Mouse (Mus musculus): ENCODE results near the gene Vkorc1l1.
"Not testable (repeated sequence)": the region's sequence is repeated elsewhere in the genome, so short reads cannot be mapped to it uniquely, and the experiment has no call there.

Vkorc1l1 gene

DNA sequence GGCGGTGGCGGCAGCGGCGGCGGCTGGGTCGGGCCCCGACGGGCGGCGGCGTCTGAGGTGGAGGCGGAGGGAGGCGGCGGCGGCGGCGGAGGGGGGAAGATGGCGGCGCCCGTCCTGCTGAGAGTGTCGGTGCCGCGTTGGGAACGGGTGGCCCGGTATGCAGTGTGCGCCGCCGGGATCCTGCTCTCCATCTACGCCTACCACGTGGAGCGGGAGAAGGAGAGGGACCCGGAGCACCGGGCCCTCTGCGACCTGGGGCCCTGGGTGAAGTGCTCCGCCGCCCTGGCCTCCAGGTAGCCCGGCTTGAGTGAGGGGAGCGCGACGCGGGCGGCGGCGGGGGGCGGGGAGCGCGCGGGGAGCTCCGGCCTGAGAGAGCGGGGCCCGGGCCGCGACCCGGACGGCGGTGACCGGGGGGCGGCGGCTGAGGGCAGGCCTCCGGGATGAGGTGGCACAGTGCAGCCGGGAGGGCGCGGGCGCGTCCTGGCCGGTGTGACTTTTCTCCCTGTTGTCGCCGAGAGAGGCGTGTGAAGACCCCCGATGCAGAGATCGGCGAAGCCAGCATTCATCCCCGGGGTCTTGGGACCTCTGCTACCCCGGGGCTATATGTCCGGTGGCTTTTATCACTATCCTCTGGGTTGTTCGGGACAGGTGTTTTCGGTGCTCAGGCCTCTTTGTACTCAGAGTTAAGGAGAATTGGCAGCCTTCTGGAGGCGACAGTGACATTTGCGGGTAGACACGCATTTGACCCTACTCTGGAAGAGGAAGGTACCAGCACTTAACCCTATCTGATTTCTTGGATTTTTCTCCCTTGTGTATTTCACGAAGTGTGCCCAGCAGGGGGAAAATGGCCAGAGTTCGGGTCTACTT, 536 bp downstream of the Vkorc1l1 start:
- DNase-seq (ENCODE audit: extremely low read depth, low read depth, low spot score), result not testable (repeated sequence)

- no peak for DNase-seq (ENCODE audit: extremely low read depth, low read depth, low spot score)
Measured at GRCm38 (mm10) chr5:129943402-129943801, 1.6 kb downstream of the Vkorc1l1 start.

DNA sequence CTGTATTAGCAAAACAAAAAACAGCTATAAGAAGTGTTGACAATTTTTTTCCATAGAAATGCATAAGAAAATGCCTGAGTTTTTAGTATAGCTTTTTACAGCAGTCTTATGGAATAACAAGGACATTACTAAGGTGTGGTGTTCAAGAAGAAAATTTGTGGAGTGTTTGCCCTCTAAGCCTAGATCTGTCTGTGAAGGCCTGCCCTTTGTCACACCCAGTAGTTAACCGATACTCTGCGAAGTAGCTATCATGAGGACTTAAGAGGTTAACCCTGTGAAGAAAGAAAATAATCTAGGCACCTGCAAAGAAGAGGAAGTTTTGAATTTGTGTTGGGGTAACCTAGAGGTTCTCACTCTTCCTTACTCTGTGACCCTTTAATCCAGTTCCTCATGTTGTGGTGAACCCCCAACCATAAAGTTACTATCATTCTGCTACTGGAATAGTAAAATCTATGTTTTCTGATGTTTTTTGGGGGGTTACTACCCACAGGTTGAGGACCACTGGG, 5.8 kb downstream of the Vkorc1l1 start:
- no peak for DNase-seq (ENCODE audit: extremely low read depth, low read depth, low spot score)

DNA sequence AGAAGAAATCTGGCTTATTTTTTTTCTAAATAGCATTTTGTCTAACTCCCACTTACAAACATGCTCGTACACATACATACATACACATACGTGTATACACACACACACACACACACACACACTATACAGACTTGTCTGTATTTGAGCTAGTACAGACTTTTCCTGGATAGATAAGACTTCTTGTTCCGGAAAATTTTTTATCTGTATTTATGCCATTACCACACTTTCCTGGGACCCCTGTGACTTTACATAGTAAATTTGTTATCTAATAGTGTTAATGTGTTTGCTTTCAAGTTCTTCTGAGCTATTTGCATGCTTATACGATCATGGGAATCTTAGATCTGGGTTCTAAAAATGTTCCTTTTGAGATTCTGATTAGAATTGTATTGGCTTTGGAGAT, 10.4 kb downstream of the Vkorc1l1 start:
- no peak for DNase-seq (ENCODE audit: extremely low read depth, low read depth, low spot score)

DNA sequence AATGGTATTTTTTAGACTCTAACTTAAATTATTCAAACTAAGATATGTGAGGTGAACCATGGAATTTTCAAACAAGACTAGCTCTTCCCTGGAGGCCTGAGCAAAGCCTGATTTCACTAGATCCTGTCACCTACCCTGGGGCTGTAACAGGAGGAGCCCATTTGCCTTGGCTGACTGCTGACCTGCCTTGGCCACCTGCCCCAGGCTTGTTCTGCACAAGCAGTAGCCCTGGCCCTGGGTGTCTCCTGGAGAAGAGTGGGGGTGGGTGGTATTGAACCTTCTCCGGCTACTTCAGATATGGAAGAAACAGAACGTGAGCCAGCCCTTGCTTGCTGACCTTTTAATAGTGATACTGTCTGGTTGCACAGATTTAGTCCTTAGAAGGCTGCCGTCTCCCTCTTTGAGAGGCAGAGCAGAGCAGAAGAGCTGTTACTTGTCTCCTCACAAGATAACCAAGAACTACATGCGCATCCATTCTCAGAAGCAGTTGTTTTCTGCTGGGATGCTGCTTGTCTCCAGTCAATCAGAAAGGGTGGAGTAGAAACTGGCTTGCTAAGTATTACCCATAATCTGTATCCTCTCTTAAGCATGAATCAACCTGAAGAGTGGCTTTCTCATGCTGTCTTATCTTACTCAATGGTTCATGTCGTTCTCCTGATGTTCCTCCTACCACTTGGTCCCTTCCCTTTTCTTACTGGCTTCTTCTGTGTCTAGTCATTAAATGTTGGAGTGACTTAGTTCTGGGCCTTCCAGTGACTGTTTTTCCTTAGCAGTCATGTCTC, 12.9 kb downstream of the Vkorc1l1 start:
- DNase-seq (ENCODE audit: extremely low read depth, low read depth, low spot score), result no peak

DNA sequence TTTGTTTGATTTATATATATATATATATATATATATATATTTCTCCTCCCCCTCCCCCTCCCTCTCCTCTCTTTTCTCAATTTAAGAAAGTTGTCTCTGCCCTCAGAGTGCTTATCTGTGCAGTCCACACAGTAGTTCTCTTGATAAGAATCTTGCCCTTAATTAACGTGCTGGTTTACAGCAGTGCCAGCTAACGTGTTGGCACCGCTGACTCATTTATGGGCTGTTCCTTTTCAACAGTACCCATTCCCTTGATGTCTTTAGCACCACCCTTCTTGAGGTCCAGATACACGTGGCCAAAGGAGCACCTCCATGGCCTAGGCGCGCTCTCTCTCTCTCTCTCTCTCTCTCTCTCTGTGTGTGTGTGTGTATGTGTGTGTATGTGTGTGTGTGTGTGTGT, 14.0 kb downstream of the Vkorc1l1 start:
- no peak for DNase-seq (ENCODE audit: extremely low read depth, low read depth, low spot score)

GRCm38 (mm10) chr5:129963224-129963623, 21.5 kb downstream of the Vkorc1l1 start:
- no peak for DNase-seq (ENCODE audit: extremely low read depth, low read depth, low spot score)

DNA sequence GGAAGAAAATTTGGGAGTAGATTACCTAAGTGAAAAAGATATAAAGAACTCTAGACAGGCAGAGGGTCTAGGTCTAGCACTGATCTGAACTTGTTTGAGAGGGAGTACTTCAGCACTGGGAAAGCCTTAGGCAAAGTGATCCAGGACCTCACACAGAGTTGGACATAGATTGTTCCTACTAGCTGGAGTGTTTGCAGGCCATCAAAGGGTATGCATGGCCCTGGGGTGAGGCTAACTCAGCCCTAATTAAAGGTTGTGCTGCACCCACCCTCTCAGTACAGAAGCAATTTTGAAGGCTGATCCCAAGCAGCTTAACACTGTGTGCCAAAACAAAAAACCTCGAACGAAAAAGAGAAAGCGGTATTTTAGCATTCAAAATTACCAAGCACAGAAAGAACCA, 24.7 kb downstream of the Vkorc1l1 start:
- DNase-seq (ENCODE audit: extremely low read depth, low read depth, low spot score), result no peak

DNA sequence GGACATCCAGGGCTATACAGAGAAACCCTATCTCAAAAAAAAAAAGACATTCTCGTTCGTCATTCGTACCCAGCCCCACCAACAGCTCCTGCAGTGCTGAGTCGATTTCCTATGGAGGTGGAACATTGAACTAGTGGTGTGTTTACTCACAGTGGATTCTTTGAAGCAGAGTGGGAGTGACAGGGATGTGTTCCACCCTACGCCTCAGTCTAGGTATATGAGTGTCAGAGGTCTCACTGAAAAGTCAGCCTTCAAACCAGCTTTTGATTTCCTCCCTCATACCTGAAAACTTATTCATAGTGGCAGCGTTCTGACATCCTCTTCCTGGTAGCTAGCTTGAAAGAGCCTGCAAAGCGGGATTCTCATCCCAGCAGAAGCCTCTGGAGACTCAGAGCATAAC, 26.6 kb downstream of the Vkorc1l1 start:
- no peak for DNase-seq (ENCODE audit: extremely low read depth, low read depth, low spot score)

DNA sequence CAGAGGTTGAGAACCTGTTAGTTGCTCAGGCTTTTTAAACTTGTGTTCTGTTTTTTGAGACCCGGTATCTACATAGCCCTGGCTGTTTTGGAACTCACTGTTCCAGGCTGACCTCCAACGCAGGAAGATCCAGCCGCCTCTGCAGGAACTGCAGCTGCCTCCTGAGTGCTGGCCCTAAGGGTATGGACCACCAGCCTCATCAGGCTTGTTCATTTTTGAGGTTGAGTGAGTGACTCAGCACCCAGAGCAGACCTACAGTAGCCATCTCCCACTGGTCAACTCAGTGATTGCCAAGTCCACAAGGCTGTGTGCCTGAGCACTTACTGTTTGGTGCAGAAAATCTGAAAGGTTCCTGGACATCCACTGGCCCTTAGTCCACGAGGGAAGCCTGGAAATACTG, 29.7 kb downstream of the Vkorc1l1 start:
- DNase-seq (ENCODE audit: extremely low read depth, low read depth, low spot score), result no peak

GRCm38 (mm10) chr5:129974354-129974753, 32.6 kb downstream of the Vkorc1l1 start:
- DNase-seq (ENCODE audit: extremely low read depth, low read depth, low spot score), result no peak

- peak; percentile 58 for DNase-seq (ENCODE audit: extremely low read depth, low read depth, low spot score)
Measured at GRCm38 (mm10) chr5:129974866-129975311, 33.1 kb downstream of the Vkorc1l1 start.

- DNase-seq (ENCODE audit: extremely low read depth, low read depth, low spot score), result no peak
Measured at GRCm38 (mm10) chr5:129977768-129978167, 36.0 kb downstream of the Vkorc1l1 start.

GRCm38 (mm10) chr5:129978608-129979007, 36.8 kb downstream of the Vkorc1l1 start:
- no peak for DNase-seq (ENCODE audit: extremely low read depth, low read depth, low spot score)

- DNase-seq (ENCODE audit: extremely low read depth, low read depth, low spot score), result no peak
Measured at GRCm38 (mm10) chr5:129980216-129980615, 38.4 kb downstream of the Vkorc1l1 start.

- DNase-seq (ENCODE audit: extremely low read depth, low read depth, low spot score), result no peak
Measured at GRCm38 (mm10) chr5:129989376-129989775, 47.6 kb downstream of the Vkorc1l1 start.

DNA sequence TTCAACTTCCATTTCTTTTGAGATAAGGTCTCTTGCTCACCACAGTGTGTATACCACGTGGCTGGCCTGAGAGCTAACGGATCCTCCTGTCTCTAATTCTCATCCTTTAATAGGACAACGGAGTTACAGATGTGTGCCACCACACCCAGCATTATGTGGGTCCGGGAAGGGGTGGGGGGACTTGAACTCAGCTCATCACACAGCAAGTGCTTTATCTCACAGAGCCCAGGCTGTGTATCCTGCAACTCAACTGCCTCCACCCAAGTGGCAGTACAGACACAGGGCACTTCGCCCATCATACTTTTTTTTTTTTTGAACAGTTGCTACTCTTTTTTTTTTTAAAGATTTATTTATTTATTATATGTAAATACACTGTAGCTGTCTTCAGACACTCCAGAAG, 50.1 kb downstream of the Vkorc1l1 start:
- no peak for DNase-seq (ENCODE audit: extremely low read depth, low read depth, low spot score)

- DNase-seq (ENCODE audit: extremely low read depth, low read depth, low spot score), result no peak
Measured at GRCm38 (mm10) chr5:129993374-129993773, 51.6 kb downstream of the Vkorc1l1 start.

DNA sequence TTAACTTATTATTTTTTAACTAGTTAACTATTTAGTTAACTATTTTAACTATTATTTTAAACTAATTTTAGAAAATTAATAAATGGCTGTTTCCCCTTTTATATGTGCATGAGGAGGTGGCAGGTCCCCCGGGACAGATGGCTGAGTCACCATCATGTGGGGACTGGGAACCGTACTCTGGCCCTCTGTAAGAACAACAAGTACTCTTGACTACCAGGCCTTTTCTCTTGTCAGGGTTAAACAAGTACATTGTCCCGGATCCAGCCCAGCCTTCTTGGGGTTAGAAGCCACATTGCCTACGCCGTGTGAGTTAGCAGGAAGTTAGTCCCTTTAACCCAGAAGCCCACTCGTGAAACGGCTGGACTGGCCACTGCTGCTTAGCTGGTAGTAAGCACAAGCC, 53.2 kb downstream of the Vkorc1l1 start:
- DNase-seq (ENCODE audit: extremely low read depth, low read depth, low spot score), result no peak

GRCm38 (mm10) chr5:129997700-129998099, 55.9 kb downstream of the Vkorc1l1 start:
- no peak for DNase-seq (ENCODE audit: extremely low read depth, low read depth, low spot score)

GRCm38 (mm10) chr5:129999097-129999496, 57.3 kb downstream of the Vkorc1l1 start:
- no peak for DNase-seq (ENCODE audit: extremely low read depth, low read depth, low spot score)

- no peak for DNase-seq (ENCODE audit: extremely low read depth, low read depth, low spot score)
Measured at GRCm38 (mm10) chr5:130000735-130001134, 59.0 kb downstream of the Vkorc1l1 start.

Measured in fat pad, adult 2 months (tissue).